Mouse (Mus musculus): ENCODE data around the gene 1810055G02Rik. TPM values are rescaled to one million over a fixed set of nuclear protein-coding genes. Genes with fewer than 3 reads are reported as not detected.
A peak's percentile ranks its signal among the peaks of the same experiment; 100 is the strongest.

Gene 1810055G02Rik
- total and polyA plus RNA-seq, 3 experiments = 7.3 to 22.4 (median 12.5) TPM

GRCm38 (mm10) chr19:3694476-3694875 is 13.6 kb upstream of the 1810055G02Rik start:
- ATAC-seq (ENCODE audit: extremely low read depth, insufficient number of reproducible peaks, low FRiP score, poor library complexity, severe bottlenecking) (no peak), DNase-seq (ENCODE audit: low spot score) (no peak)
- no peak overlapping the region for H3K4me3 ChIP-seq (ENCODE audit: low read depth, low read length)
- no peak for TF ChIP-seq CTCF (IDR thresholded peaks at IDR 0.05; ENCODE audit: low read depth, low read length)
- H3K36me3 ChIP-seq (replicated peaks) = no peaks in the 10 kb centered on the region
- 0 out of 2 replicates have a peak, but pooled peaks cover 2% of the 10 kb centered on the region for H3K27me3 ChIP-seq (ENCODE audit: insufficient read depth, low read length)
- H3K9me3 ChIP-seq (replicated peaks) = no peaks in the 10 kb centered on the region
- no peaks in the 10 kb centered on the region for H3K4me1 ChIP-seq (ENCODE audit: insufficient read depth, low read depth, low read length)

DNA sequence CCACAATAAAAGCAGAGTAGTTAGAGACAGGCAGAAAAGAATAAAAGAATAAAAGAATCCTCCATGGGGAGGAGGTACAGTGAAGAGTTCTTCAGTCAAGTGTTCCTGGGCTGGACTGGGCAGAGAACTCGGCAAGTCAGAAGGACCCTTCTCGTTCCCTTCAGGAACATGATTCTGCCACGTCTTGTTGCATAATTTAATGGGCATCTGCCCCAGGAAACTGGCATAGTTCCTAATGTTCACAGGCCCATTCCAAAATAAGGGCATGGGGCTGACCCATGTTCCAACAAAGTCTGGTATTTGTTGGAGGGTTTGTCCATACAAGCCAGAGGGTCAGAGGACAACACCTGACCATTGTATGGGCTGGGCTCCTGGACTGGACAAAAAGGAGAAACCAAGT is 13.1 kb upstream of the 1810055G02Rik start:
- no peak for ATAC-seq (ENCODE audit: extremely low read depth, insufficient number of reproducible peaks, low FRiP score, poor library complexity, severe bottlenecking)
- Histone ChIP-seq H3K4me1 (ENCODE audit: insufficient read depth, low read depth, low read length) (peaks cover 1% of the 10 kb centered on the region; the same call in 1 of the 2 replicates), H3K4me3 (ENCODE audit: low read depth, low read length) (no peak overlapping the region), H3K36me3 (replicated peaks) (no peaks in the 10 kb centered on the region), H3K27me3 (ENCODE audit: insufficient read depth, low read length) (peaks cover under 1% of the 10 kb centered on the region; the same call in 1 of the 2 replicates), H3K9me3 (replicated peaks) (no peaks in the 10 kb centered on the region)
- DNase-seq (ENCODE audit: low spot score) = no peak
- no peak for TF ChIP-seq GATA1 (IDR thresholded peaks at IDR 0.05; ENCODE audit: borderline replicate concordance, low read length)
- TF ChIP-seq CTCF (IDR thresholded peaks at IDR 0.05; ENCODE audit: low read depth, low read length) = no peak
- no peak for TF ChIP-seq GATA2 (IDR thresholded peaks at IDR 0.05; ENCODE audit: borderline replicate concordance, low read depth, low read length)
- no peak for TF ChIP-seq TAL1 (conservative IDR thresholded peaks at IDR 0.05; ENCODE audit: low read depth, low read length)
- TF ChIP-seq POLR2AphosphoS5 (IDR thresholded peaks at IDR 0.05; ENCODE audit: insufficient replicate concordance, low read depth, low read length) = no peak

- no peak overlapping the region for H3K4me3 ChIP-seq (ENCODE audit: low read depth, low read length)
- DNase-seq (ENCODE audit: low spot score) = no peak
- H3K9me3 ChIP-seq (replicated peaks) = no peaks in the 10 kb centered on the region
- peaks cover 2% of the 10 kb centered on the region; the same call in 1 of the 2 replicates for H3K4me1 ChIP-seq (ENCODE audit: insufficient read depth, low read depth, low read length)
- no peaks in the 10 kb centered on the region for H3K36me3 ChIP-seq (replicated peaks)
- no peak for ATAC-seq (ENCODE audit: extremely low read depth, insufficient number of reproducible peaks, low FRiP score, poor library complexity, severe bottlenecking)
- peaks cover 5% of the 10 kb centered on the region for H3K27me3 ChIP-seq (ENCODE audit: insufficient read depth, low read length)
- TF ChIP-seq CTCF (IDR thresholded peaks at IDR 0.05; ENCODE audit: low read depth, low read length) (no peak), GATA1 (IDR thresholded peaks at IDR 0.05; ENCODE audit: borderline replicate concordance, low read length) (no peak), TAL1 (conservative IDR thresholded peaks at IDR 0.05; ENCODE audit: low read depth, low read length) (no peak), POLR2AphosphoS5 (IDR thresholded peaks at IDR 0.05; ENCODE audit: insufficient replicate concordance, low read depth, low read length) (no peak), GATA2 (IDR thresholded peaks at IDR 0.05; ENCODE audit: borderline replicate concordance, low read depth, low read length) (no peak)
Observed at GRCm38 (mm10) chr19:3695471-3695870, 12.6 kb upstream of the 1810055G02Rik start.

- no peaks in the 10 kb centered on the region for H3K36me3 ChIP-seq (replicated peaks)
- peaks cover 8% of the 10 kb centered on the region for H3K27me3 ChIP-seq (ENCODE audit: insufficient read depth, low read length)
- H3K4me3 ChIP-seq (ENCODE audit: low read depth, low read length) = no peak overlapping the region
- H3K9me3 ChIP-seq (replicated peaks) = no peaks in the 10 kb centered on the region
- ATAC-seq (ENCODE audit: extremely low read depth, insufficient number of reproducible peaks, low FRiP score, poor library complexity, severe bottlenecking) (no peak), DNase-seq (ENCODE audit: low spot score) (no peak)
- no peak for TF ChIP-seq TAL1 (conservative IDR thresholded peaks at IDR 0.05; ENCODE audit: low read depth, low read length)
- no peak for TF ChIP-seq GATA2 (IDR thresholded peaks at IDR 0.05; ENCODE audit: borderline replicate concordance, low read depth, low read length)
- no peak for TF ChIP-seq GATA1 (IDR thresholded peaks at IDR 0.05; ENCODE audit: borderline replicate concordance, low read length)
- no peak for TF ChIP-seq CTCF (IDR thresholded peaks at IDR 0.05; ENCODE audit: low read depth, low read length)
- no peak for TF ChIP-seq POLR2AphosphoS5 (IDR thresholded peaks at IDR 0.05; ENCODE audit: insufficient replicate concordance, low read depth, low read length)
- H3K4me1 ChIP-seq (ENCODE audit: insufficient read depth, low read depth, low read length) = peaks cover 2% of the 10 kb centered on the region; the same call in 1 of the 2 replicates
Observed at GRCm38 (mm10) chr19:3695976-3696375, 12.1 kb upstream of the 1810055G02Rik start.

DNA sequence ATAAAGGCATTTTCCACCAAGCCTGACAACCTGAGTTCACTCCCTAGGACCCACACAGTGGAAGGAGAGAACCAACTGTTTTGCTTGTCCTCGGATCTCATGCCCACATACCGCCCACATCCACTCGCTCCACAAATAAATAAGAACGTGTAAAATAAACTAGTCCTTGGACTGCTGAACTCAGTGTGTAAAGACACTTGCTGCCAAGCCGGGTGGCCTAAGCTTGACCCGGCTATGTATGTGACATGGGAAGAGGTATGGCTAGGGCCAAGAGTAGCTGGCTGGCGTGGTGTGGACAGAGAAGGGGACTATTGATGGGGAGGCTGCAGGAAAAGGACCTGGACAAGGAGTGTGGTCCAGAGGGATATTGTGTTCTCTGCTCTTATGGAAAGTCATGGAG is 10.1 kb upstream of the 1810055G02Rik start:
- DNase-seq (ENCODE audit: low spot score) (no peak), ATAC-seq (ENCODE audit: extremely low read depth, insufficient number of reproducible peaks, low FRiP score, poor library complexity, severe bottlenecking) (no peak)
- H3K4me1 ChIP-seq (ENCODE audit: insufficient read depth, low read depth, low read length) = peaks cover 2% of the 10 kb centered on the region; the same call in 1 of the 2 replicates
- H3K9me3 ChIP-seq (replicated peaks) = no peaks in the 10 kb centered on the region
- H3K36me3 ChIP-seq (replicated peaks) = no peaks in the 10 kb centered on the region
- peaks cover 8% of the 10 kb centered on the region for H3K27me3 ChIP-seq (ENCODE audit: insufficient read depth, low read length)
- TF ChIP-seq GATA1 (IDR thresholded peaks at IDR 0.05; ENCODE audit: borderline replicate concordance, low read length) (no peak), CTCF (IDR thresholded peaks at IDR 0.05; ENCODE audit: low read depth, low read length) (no peak), GATA2 (IDR thresholded peaks at IDR 0.05; ENCODE audit: borderline replicate concordance, low read depth, low read length) (no peak), POLR2AphosphoS5 (IDR thresholded peaks at IDR 0.05; ENCODE audit: insufficient replicate concordance, low read depth, low read length) (no peak), TAL1 (conservative IDR thresholded peaks at IDR 0.05; ENCODE audit: low read depth, low read length) (no peak)
- H3K4me3 ChIP-seq (ENCODE audit: low read depth, low read length) = no peak overlapping the region

DNA sequence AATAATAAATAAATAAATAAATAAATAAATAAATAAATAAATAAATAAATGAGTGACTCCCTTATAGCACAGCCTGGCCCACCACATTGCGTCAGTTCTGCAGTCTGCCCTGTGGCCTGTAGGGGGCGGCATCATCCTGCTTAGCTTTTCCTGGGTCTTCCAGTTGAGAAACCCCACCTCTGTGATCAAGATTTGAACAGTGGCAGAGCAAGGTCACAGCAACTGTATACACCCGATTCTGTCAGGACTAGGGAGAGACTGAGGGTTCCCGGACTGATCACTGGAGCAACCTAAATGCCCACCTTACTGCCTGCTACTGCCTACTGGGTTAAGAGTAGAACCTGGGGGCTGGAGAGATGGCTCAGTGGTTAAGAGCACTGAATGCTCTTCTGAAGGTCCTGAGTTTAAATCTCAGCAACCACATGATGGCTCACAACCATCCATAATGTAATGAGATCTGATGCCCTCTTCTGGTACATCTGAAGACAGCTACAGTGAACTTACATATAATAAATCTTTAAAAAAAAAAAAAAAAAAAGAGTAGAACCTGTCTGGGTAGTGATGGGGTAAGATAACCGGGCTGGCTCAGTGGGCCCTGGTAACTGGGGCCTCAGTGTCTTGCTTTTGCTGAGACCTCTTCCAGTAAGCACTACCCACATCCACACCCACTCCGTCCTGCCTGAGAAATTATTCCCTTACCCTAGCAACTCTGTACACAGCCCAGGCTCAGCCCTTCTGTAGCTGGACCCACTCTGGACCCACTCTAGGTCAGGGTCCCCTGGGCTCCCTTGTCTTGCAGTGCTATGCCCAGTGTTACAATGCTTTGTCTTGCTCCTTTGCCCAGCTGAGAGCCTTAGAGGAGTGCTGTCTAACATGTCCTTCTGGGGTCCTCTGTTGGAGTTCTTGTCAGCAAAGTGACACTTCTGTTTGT is 8.3 kb upstream of the 1810055G02Rik start:
- H3K27me3 ChIP-seq (ENCODE audit: insufficient read depth, low read length) = peaks cover 8% of the 10 kb centered on the region
- peaks cover 2% of the 10 kb centered on the region; the same call in 1 of the 2 replicates for H3K4me1 ChIP-seq (ENCODE audit: insufficient read depth, low read depth, low read length)
- no peaks in the 10 kb centered on the region for H3K36me3 ChIP-seq (replicated peaks)
- ATAC-seq (ENCODE audit: extremely low read depth, insufficient number of reproducible peaks, low FRiP score, poor library complexity, severe bottlenecking) (no peak; the same call in 1 of the 2 replicates), DNase-seq (ENCODE audit: low spot score) (peak; percentile 53)
- H3K4me3 ChIP-seq (ENCODE audit: low read depth, low read length) = no peak overlapping the region
- no peaks in the 10 kb centered on the region for H3K9me3 ChIP-seq (replicated peaks)
- TF ChIP-seq GATA1 (IDR thresholded peaks at IDR 0.05; ENCODE audit: borderline replicate concordance, low read length) (no peak), CTCF (IDR thresholded peaks at IDR 0.05; ENCODE audit: low read depth, low read length) (peak; percentile 71)

Measured in G1E (cell line).